Mouse (Mus musculus): ENCODE measurements at regions not wholly inside any gene's neighbourhood (a gene's known extent, or its start where the extent isn't known, plus 50 kb on each side); places are given as distances from the start of the nearest gene placed in this dataset.
A peak's percentile ranks its signal among the peaks of the same experiment; 100 is the strongest.

- DNase-seq (ENCODE audit: extremely low spot score in 1 of 2, low spot score in 2 of 2): peak in 1 of 2 experiments; percentile 8
- intact Hi-C loops (cut with DNase I): no loop called here
Observed at GRCm38 (mm10) chr4:52211022-52211421, 228.0 kb upstream of the Smc2 start.

DNA sequence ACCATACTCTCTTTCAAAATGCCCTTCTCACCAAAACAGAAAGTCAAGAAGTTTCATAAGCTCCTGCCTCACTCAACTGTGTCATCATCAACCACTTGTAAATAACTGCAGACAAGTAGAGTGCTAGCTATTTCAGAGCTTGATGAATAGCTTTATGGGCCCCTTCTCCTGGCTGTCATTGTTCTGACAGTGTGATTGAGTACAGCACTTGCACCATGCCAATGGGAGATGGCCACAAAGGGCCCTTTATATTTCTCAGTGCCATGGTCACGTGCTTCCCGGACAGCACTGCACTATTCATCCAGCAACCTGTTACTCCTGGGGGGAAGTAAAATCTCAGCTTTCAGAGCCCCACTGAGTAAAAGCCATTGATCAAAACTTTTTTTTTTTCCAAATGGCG is 225.7 kb upstream of the Smc2 start:
- no peak for DNase-seq (ENCODE audit: extremely low spot score in 1 of 2, low spot score in 2 of 2)
- intact Hi-C loops (cut with DNase I): no loop called here
